Mouse (Mus musculus): ENCODE results near the gene Rpl37. TPM values are rescaled to one million over a fixed set of nuclear protein-coding genes. Genes with fewer than 3 reads are reported as not detected.

The Rpl37 gene
- polyA plus RNA-seq, 1 experiment from 2014 or later, result 412 TPM

- Histone ChIP-seq H3K4me2 (ENCODE audit: low read depth, low read length) (peak within 1 kb of the TSS; percentile 83), H3K27ac (ENCODE audit: low read depth) (peak within 1 kb of the TSS; percentile 81), H3K4me1 (ENCODE audit: insufficient read depth) (peaks cover 32% of the 10 kb centered on the region), H3K27me3 (ENCODE audit: insufficient read depth, low read length) (no peaks in the 10 kb centered on the region), H3K9ac (replicated peaks) (peak within 1 kb of the TSS; percentile 93), H3K36me3 (replicated peaks; ENCODE audit: insufficient read depth, low read length) (no peaks in the 10 kb centered on the region), H3K4me3 (ENCODE audit: low read depth, low read length) (peak within 1 kb of the TSS; percentile 76), H3K9me3 (ENCODE audit: low read length) (no peaks in the 10 kb centered on the region)
- WGBS (ENCODE audit: insufficient replicate concordance), result 3% methylated on average over 50 of the region's 80 CpGs
- peak; percentile 87 for DNase-seq
- peak; percentile 84 for ATAC-seq
- TF ChIP-seq CTCF (IDR thresholded peaks at IDR 0.05; ENCODE audit: low read depth) (peak; percentile 52), EP300 (IDR thresholded peaks at IDR 0.05; ENCODE audit: low read depth) (no peak)
Observed at GRCm38 (mm10) chr15:5143361-5144020, 27.0 kb downstream of the Rpl37 start, which contains the start of gene Prkaa1. Gene Prkaa1 (plus strand): TSS chr15:5143861.

DNA sequence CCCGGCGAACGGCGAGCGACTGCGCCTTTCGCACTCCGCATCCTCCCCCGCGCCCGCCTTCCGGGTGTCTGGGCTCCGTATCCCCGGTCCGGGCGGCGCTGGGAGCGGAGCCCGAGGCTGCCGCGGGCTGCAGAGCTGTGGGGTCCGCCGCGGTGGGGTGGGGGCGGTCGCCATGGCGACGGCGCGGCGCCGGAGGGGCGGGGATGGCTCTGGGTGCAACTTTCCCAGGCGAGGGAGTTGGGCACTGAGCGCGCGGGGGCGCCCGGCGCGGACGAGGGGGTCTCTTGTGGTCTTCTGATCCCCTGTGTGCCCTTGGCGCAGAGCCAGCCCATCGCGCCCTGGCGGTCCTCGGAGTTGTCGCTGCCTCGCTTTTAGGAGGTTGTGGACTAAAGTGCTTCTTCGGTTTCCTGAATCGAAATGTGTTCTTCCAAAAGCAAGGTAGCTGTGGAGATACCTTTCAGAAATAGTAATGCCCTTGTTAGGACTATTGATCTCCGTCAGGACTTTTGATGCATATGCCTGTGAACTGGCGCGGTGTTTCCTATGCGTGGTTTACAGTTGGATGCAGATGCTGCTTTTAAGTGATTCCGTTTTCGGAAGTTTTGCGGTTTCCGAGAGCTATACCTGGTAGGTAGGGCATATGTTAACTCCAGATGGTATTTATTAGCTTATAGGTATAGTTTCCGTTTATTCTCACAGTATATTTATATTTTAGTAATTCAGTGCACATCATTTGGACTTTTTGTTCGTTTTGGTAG lies 27.8 kb downstream of the Rpl37 start:
- H3K36me3 ChIP-seq (replicated peaks; ENCODE audit: insufficient read depth, low read length), result no peaks in the 10 kb centered on the region
- DNase-seq, result peak; percentile 78
- peak overlapping the region; percentile 81 for H3K27ac ChIP-seq (ENCODE audit: low read depth)
- WGBS (ENCODE audit: insufficient replicate concordance), result 4% methylated on average over 57 of the region's 61 CpGs
- peaks cover 31% of the 10 kb centered on the region for H3K4me1 ChIP-seq (ENCODE audit: insufficient read depth)
- H3K9me3 ChIP-seq (ENCODE audit: low read length), result no peaks in the 10 kb centered on the region
- TF ChIP-seq EP300 (IDR thresholded peaks at IDR 0.05; ENCODE audit: low read depth) (no peak), CTCF (IDR thresholded peaks at IDR 0.05; ENCODE audit: low read depth) (peak; percentile 43; the same call in 1 of the 2 replicates)
- no peaks in the 10 kb centered on the region for H3K27me3 ChIP-seq (ENCODE audit: insufficient read depth, low read length)
- peak overlapping the region; percentile 93 for H3K9ac ChIP-seq (replicated peaks)
- peak overlapping the region; percentile 76 for H3K4me3 ChIP-seq (ENCODE audit: low read depth, low read length)
- peak; percentile 41 for ATAC-seq
- peak overlapping the region; percentile 83 for H3K4me2 ChIP-seq (ENCODE audit: low read depth, low read length)

- 56% methylated on average over 9 of the region's 9 CpGs for WGBS (ENCODE audit: insufficient replicate concordance)
- Histone ChIP-seq H3K4me3 (ENCODE audit: low read depth, low read length) (peak overlapping the region; percentile 76), H3K9ac (replicated peaks) (peak overlapping the region; percentile 50; the same call in 1 of the 2 replicates)
Observed at GRCm38 (mm10) chr15:5145196-5145945, 28.9 kb downstream of the Rpl37 start.

GRCm38 (mm10) chr15:5149187-5149586 lies 32.7 kb downstream of the Rpl37 start:
- no peak overlapping the region for H3K4me2 ChIP-seq (ENCODE audit: low read depth, low read length)
- DNase-seq, result no peak
- H3K9ac ChIP-seq (replicated peaks), result no peak overlapping the region
- H3K4me3 ChIP-seq (ENCODE audit: low read depth, low read length), result no peak overlapping the region
- no peaks in the 10 kb centered on the region for H3K27me3 ChIP-seq (ENCODE audit: insufficient read depth, low read length)
- ATAC-seq, result peak; percentile 44; the same call in 1 of the 2 replicates
- WGBS (ENCODE audit: insufficient replicate concordance), result 79% methylated on average over 4 of the region's 4 CpGs
- TF ChIP-seq EP300 (IDR thresholded peaks at IDR 0.05; ENCODE audit: low read depth), result no peak
- no peak for TF ChIP-seq CTCF (IDR thresholded peaks at IDR 0.05; ENCODE audit: low read depth)
- H3K36me3 ChIP-seq (replicated peaks; ENCODE audit: insufficient read depth, low read length), result no peaks in the 10 kb centered on the region
- no peaks in the 10 kb centered on the region for H3K9me3 ChIP-seq (ENCODE audit: low read length)
- H3K27ac ChIP-seq (ENCODE audit: low read depth), result no peak overlapping the region
- H3K4me1 ChIP-seq (ENCODE audit: insufficient read depth), result peaks cover 19% of the 10 kb centered on the region

More at GRCm38 (mm10) chr15:5145196-5145945, 28.9 kb downstream of the Rpl37 start:
- ATAC-seq (no peak), DNase-seq (no peak)
- peak overlapping the region; percentile 83 for H3K4me2 ChIP-seq (ENCODE audit: low read depth, low read length)
- TF ChIP-seq EP300 (IDR thresholded peaks at IDR 0.05; ENCODE audit: low read depth), result no peak
- TF ChIP-seq CTCF (IDR thresholded peaks at IDR 0.05; ENCODE audit: low read depth), result no peak
- H3K27ac ChIP-seq (ENCODE audit: low read depth), result peak overlapping the region; percentile 13; the same call in 1 of the 2 replicates
- no peaks in the 10 kb centered on the region for H3K9me3 ChIP-seq (ENCODE audit: low read length)
- H3K4me1 ChIP-seq (ENCODE audit: insufficient read depth), result peaks cover 29% of the 10 kb centered on the region
- H3K36me3 ChIP-seq (replicated peaks; ENCODE audit: insufficient read depth, low read length), result no peaks in the 10 kb centered on the region
- H3K27me3 ChIP-seq (ENCODE audit: insufficient read depth, low read length), result no peaks in the 10 kb centered on the region

- no peak for ATAC-seq
- DNase-seq, result no peak
- no peak overlapping the region for H3K27ac ChIP-seq (ENCODE audit: low read depth)
- no peak overlapping the region for H3K4me3 ChIP-seq (ENCODE audit: low read depth, low read length)
- H3K9ac ChIP-seq (replicated peaks), result no peak overlapping the region
- WGBS (ENCODE audit: insufficient replicate concordance), result 92% methylated on average over 6 of the region's 6 CpGs
- H3K36me3 ChIP-seq (replicated peaks; ENCODE audit: insufficient read depth, low read length), result no peaks in the 10 kb centered on the region
- TF ChIP-seq CTCF (IDR thresholded peaks at IDR 0.05; ENCODE audit: low read depth) (no peak), EP300 (IDR thresholded peaks at IDR 0.05; ENCODE audit: low read depth) (no peak)
- peaks cover 19% of the 10 kb centered on the region for H3K4me1 ChIP-seq (ENCODE audit: insufficient read depth)
- no peaks in the 10 kb centered on the region for H3K9me3 ChIP-seq (ENCODE audit: low read length)
- no peaks in the 10 kb centered on the region for H3K27me3 ChIP-seq (ENCODE audit: insufficient read depth, low read length)
- H3K4me2 ChIP-seq (ENCODE audit: low read depth, low read length), result no peak overlapping the region
Observed at GRCm38 (mm10) chr15:5152171-5152570, 35.7 kb downstream of the Rpl37 start.
